Mouse (Mus musculus) lung, postnatal 4 days (tissue): Measurements from ENCODE around the gene Dnase1l1.

Source experiments
- DNase-seq, 2 experiments: peaks; one replicate each; pipeline ENCODE4 v3.0.0; 2021

The Dnase1l1 gene

DNA sequence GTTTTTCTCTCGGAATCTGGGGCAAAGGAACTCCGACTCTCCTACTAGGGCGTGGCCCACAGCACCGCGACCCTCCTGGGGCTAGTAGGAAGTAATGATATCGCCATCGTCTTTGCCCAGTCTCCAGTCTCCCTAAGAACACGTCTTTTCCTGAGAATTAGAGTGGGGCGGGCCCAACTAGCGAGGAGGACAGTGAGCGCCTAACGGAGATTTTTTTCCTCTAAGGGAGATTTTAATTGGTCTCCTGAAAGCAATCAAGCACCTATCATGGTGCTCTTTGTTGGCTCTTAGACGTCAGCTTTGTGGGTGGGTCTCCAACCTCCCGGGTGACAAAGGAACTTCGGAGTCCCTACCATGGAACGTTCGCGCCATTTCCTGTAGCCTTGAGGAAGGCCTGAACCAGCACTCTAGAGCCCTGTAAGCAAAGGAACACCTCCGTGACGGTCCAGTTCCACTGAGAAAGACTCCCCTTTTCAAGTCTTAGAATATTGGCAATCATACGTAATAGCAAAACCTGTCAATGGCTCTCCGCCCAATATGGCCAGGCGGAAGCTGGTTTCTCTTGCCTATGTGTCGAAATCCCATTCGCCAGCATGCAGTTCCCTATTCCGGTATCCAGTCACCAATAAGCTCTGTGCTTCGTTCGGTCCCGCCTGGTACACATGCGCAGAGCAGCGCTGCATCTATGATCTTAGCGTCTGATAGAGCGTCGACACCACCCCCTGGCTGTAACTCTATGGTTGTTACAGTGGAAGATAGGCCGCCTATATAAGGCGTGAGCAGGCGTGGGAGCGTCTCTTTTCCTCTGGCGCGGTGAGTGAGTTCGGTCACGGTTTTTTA, 11.9 kb downstream of the Dnase1l1 start, which contains the start of gene Rpl10:
Gene Rpl10 (plus strand): TSS at position 751 of the 840 bp plus-strand sequence.
- peak; percentile 93 to 96 for DNase-seq

GRCm38 (mm10) chrX:74269736-74270061, 12.4 kb downstream of the Dnase1l1 start:
- no peak for DNase-seq

DNA sequence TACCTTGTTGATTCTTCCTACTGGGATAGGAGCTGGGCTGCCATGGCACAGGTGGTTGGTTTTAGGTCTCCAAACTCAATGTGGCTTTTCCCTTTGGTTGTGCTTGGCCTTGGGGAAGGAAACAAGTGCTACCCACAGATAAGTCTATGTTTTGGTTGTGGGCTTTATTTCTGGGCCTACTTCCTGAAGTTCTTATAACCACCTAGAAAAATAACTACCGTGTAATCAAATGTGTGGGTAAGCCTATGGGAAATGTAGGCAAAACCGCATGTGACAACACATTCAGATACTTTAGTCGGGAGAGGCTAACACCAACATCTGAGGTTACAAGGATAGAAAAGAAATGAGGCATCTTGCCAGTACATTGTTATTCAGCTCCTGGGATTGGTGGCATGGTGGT, 24.4 kb downstream of the Dnase1l1 start:
- DNase-seq: no peak

GRCm38 (mm10) chrX:74254888-74255565, 27.1 kb downstream of the Dnase1l1 start:
- DNase-seq: peak in 1 of 2 experiments; percentile 7

DNA sequence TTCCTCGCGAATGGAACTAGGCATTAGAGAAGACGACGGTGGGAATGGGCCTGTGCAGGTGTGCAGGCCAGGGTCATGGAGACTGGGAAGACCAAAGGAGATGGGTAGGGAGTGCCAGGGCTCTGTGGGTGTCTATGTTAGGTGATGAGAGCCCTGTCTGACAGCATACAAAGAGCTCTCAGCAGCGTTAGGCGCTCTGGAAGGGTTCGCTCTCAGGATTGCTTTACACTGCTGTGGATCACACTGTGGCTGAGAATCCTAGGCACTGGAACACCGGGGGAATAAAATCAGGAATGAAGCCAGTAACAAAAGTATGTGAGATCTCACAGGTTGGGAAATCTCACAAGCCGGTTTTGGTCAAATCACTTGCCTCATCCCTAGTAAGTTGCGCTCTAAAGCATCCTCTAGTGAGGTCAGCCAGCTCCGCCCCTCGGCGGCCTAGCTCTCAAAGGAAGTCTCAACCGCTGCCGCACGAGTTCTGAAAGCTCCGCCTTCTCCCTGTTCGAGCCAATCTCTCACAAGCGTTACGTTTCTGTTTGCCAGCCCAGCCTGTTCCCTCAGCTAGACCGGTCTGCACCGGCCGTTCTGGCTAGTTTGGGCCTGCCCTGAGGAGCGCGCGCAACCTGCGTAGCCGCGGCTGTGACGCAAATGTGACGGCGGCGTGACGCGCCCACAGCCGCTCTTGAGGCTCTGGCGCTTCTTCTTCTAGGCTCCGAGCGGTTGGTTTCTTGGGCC, 27.8 kb downstream of the Dnase1l1 start, which contains the start of gene Emd:
Gene Emd (plus strand): TSS at position 535 of the 735 bp plus-strand sequence.
- DNase-seq: peak; percentile 91 to 95

DNA sequence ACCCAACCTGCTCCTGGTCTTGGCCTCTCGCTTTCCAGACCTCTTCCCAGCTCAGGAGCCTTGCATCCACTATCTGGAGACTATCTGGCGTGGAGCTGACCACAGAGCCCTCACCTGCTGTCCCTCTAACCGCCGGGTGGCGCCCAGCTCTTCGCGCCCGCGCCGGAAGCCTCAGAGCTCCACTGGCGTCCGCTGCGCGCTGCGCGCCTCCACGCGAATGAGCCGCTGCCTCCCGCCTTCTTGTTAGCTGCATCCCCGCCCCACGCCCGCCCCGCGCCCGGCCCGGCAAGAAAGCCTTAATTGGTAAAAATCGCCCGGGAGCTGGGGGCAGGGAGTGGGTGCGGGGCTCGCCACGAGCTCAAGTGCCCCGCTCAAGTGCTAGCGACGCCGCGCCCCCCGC, 32.5 kb downstream of the Dnase1l1 start, which contains the start of gene Flna:
Gene Flna (minus strand): TSS at position 206 of the 400 bp plus-strand sequence.
- peak; percentile 85 to 88 for DNase-seq

DNA sequence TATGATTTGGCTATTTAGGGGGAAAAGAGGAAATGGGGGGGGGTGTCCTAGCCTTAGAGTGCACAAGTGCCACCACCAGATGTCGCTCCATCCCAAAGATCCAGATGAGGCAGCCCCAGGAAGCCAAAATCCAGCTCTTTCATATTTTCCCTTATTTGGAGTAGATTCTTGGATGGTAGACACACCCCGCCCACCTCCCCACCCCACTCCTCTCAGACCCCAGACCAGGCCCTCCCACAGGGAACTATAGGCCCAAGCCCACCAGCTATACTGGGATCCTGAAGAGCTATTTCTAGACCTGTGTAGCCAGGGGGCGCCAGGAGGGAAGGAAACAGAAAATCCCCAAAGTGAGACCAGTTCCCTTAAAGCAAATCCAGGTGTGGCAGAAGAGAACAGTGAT, 33.5 kb downstream of the Dnase1l1 start:
- DNase-seq: peak; percentile 57 to 81

DNA sequence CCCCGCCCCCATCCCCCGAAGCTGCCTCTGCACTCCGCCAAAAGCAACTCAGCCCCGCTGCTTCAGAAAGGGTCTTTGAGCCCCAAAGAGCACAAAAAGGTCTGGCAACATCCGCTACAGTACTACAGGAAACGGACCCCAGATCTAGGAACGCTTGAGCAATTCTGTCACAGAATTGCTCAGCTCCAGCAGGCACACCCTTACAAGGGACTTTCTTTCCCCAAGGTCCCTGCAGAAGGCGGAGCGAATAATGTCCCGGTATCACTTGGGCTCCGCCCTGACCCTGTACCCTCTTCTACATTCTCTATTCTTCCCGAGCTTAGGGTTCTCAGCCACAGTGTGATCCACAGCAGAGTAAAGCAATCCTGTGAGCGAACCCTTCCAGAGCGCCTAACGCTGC, 35.4 kb downstream of the Dnase1l1 start:
- DNase-seq: no peak

DNA sequence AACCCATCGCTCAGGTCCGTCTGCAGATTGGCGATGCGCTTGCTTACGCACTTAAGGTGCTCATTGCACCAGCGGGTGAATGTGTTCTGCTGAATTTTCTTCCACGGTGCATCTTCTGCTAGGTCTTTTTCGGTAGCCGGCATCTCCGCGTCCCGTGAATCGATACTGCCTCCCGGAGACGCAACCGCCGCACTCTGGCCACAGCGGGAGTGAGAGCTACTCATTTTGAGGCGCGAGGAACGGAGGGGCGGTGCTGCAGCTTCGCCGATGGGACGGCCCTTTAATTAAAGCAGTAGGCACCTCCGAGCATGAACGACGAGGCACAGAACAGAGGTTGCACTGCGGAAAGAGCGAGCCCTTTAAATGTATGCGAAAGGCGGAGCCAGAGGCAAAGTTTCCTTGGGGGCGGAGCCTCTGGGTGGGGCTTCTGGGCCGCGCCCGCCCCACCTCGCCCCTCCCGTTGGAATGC, 35.9 kb downstream of the Dnase1l1 start:
- peak; percentile 90 to 94 for DNase-seq

DNA sequence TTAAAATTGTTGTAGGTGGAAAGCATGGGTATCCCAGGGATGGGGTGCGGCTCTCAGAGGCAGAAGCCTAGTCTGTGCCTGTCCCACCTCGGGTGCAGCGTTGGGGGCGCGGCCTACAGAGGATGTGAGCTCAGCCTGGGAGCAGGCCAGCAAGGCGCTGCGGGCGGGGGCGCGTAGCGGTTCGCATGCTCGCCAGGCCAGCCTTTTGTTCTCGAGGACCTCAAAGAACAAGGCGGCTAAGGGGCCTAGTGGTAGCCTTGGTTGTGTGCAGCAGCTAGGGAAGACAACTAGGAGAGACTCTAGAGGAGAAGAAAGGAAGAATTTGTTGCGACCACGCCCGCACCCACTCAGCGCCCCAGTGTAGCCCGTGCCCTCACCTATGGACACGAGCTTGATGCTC, 36.5 kb downstream of the Dnase1l1 start:
- DNase-seq: peak; percentile 88 to 93

DNA sequence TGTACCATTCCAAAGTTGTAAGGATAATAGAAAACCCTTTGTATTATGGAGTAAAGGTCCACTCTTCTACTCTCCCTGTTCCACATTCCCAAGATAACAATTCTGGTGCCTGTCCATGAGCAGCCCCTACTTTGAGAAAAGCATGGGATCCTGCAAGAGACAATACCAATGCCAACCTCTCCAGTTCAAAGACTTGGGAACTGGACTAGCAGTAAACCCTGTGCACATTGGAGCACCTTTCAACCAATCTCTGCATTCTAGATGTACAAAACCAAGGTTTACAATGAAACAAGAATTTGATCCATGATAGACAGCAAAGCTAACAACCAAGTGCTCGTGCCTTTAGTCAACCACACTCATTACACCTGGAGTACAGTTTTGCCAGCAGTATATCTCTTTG, 37.0 kb downstream of the Dnase1l1 start:
- no peak for DNase-seq

GRCm38 (mm10) chrX:74244614-74245083, 37.5 kb downstream of the Dnase1l1 start:
- DNase-seq: peak; percentile 72 to 84

DNA sequence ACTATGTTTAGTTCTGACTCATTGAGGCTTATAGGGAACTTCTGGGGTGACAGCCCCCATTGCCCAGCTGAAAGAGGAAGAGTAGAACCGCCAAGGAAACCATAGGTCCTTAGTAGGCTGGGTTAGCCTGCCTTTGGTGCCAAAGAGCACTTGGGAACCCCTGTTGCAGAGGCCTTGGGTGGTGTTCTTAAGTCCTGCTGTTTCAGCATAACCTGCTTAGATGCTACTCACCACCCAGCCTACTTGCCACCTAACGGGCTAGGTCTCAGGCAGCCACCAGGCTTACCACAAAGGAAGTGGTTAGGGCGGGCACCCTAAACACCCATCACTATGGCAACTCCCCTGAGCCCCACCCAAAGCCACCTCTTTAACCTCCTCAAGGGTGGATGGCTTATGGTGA, 38.3 kb downstream of the Dnase1l1 start:
- peak; percentile 66 to 67 for DNase-seq

DNA sequence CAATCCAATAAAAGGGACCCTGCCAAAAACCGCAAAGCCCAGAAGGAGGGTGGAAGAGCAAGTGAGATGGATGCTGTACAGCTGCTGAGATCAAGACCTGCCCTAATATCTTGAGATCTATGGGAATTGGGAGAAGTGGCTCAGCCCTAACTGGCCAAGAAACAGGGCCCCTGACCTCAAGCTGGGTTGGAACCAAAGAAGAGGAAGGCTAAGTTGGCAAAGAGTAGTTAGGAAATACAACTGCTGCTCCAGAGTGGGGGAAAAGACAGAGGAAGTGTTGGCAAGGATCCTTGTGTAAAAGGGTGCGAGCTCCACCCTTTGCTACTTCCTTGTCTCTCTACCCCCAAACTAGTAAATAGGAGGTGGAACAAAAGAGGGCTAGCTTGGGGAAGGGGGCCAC, 38.7 kb downstream of the Dnase1l1 start:
- peak; percentile 48 to 75 for DNase-seq

DNA sequence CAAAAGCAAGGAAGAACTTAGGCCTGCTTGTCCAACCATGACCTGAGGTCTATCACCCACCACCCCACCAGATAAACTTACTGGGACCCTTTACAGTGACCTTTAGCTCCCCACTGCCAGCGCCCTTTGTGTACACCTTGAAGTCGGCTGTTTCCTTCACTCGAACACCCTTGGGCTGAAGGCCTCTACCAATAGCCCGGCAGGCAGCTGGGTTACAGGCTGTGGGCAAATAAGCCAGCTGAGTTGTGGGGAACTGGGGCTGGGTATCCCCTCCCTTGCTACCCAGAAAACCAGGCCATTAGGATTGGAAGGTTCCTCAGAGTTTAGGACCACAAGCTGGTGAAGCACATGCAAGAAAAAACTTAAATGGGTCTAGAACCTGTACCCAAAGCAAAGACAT, 41.8 kb downstream of the Dnase1l1 start:
- no peak for DNase-seq

GRCm38 (mm10) chrX:74233196-74233595, 48.9 kb downstream of the Dnase1l1 start:
- no peak for DNase-seq

DNA sequence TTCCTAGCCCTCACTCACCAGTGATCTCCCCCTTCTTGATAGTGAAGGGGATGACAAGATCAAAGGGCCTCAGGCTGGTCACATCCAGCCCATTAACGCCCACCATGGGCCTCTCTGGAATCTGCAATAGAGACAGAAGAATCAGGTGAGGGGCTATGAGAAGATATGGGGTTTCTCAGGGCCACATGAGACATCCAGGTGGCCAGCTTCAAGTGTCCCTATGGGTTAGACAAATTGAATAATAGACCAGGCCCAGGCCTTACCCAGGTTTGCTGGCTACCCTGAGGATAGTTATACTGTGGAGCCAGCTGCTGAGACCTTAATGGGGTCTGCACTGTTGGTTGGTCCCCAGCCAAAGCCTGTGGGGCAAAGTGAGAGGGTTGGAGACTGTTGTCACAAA, 52.1 kb downstream of the Dnase1l1 start:
- no peak for DNase-seq
